Mouse (Mus musculus) lung, postnatal 0 days (tissue): ENCODE measurements around the gene Olfr453. TPM values are rescaled to one million over a fixed set of nuclear protein-coding genes. Genes with fewer than 3 reads are reported as not detected.

Experiments used
- ATAC-seq: fragments of 200-750 bp; cut with Nextera tagmentation; 2 replicates; pipeline ENCODE4 v1.8.0; 2017; ENCODE audit warnings: moderate library complexity
- DNase-seq: peaks from one replicate; pipeline ENCODE4 v3.0.0-alpha.2; 2016; ENCODE audit warnings: low spot score
- H3K27ac ChIP-seq: fragments of 300-500 bp; sonication (generic); 2 replicates; pipeline ENCODE4 v1.5.1; 2014; ENCODE audit warnings: antibody characterized with exemption, mild to moderate bottlenecking, low read length, mixed read lengths
- H3K27me3 ChIP-seq: fragments of 300-500 bp; sonication (generic); replicated peaks from 2 replicates; pipeline ENCODE4 v1.6.1; 2014; ENCODE audit warnings: low read length, mixed read lengths; ENCODE audit not compliant: insufficient read depth
- H3K36me3 ChIP-seq: fragments of 300-500 bp; sonication (generic); 2 replicates; pipeline ENCODE4 v1.6.1; 2014; ENCODE audit warnings: low read length, mixed read lengths; ENCODE audit not compliant: insufficient read depth
- H3K4me1 ChIP-seq: fragments of 300-500 bp; sonication (generic); 2 replicates; pipeline ENCODE4 v1.6.1; 2014; ENCODE audit warnings: antibody characterized with exemption, low read depth, low read length, mixed read lengths; ENCODE audit not compliant: insufficient read depth
- H3K4me2 ChIP-seq: fragments of 300-500 bp; sonication (generic); replicated peaks from 2 replicates; pipeline ENCODE4 v1.6.1; 2014; ENCODE audit warnings: low read depth, mild to moderate bottlenecking, low read length, moderate library complexity, mixed read lengths
- H3K4me3 ChIP-seq: fragments of 300-500 bp; sonication (generic); 2 replicates; pipeline ENCODE4 v1.5.1; 2014; ENCODE audit warnings: low read depth, low read length
- H3K9ac ChIP-seq: fragments of 300-500 bp; sonication (generic); replicated peaks from 2 replicates; pipeline ENCODE4 v1.6.1; 2014; ENCODE audit warnings: low read depth, mild to moderate bottlenecking
- H3K9me3 ChIP-seq: fragments of 300-500 bp; sonication (generic); 2 replicates; pipeline ENCODE4 v1.6.1; 2016; ENCODE audit warnings: low read length, mixed read lengths
- CTCF ChIP-seq: IDR thresholded peaks from 2 replicates; pipeline ENCODE4 v1.5.1; 2016; ENCODE audit warnings: antibody characterized with exemption, mild to moderate bottlenecking
- EP300 ChIP-seq: IDR thresholded peaks from 2 replicates; pipeline ENCODE4 v1.6.1; 2016; ENCODE audit warnings: antibody characterized with exemption, mild to moderate bottlenecking, control low read depth
- WGBS: fragments of 180-500 bp; shearing (Covaris S2); extraction: QIAGEN DNeasy Blood & Tissue Kit; methylation state at CpG from one replicate; pipeline ENCODE4 v1.1.7; 2014; 5-methylcytosine and 5-hydroxymethylcytosine counted together
- polyA plus RNA-seq: library from polyadenylated mRNA; unstranded; fragments of >200 nt; fragmentation: Nextera tagmentation; extraction: Ambion mirVana; gene quantifications from 2 replicates; pipeline ENCODE4 v1.2.1, GENCODE M21; 2015

The Olfr453 gene
- polyA plus RNA-seq, 1 experiment from 2014 or later = not detected

DNA sequence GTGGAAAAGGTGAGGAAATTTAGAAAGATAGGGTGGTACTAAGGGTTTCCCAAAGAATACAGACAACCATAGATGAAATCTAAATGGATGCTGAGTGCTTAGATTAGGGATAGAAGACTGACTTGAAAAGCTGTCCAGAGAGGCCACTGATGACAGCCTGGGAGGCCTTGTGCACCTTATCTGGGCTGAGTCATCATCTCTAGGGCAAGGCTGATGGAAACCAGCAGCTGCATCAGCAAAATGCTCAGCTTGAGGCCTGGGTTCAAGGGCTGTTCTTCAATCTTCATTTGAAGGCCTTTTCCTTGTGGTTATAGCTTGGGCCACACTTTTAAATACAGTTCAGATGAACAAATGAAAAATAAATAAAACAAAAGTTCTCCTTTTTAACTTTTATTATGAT is 21.2 kb upstream of the Olfr453 start:
- Histone ChIP-seq H3K9ac (no peak overlapping the region), H3K4me2 (no peak overlapping the region), H3K4me1 (no peaks in the 10 kb centered on the region), H3K27me3 (no peaks in the 10 kb centered on the region), H3K36me3 (no peaks in the 10 kb centered on the region), H3K27ac (no peak overlapping the region), H3K9me3 (no peaks in the 10 kb centered on the region), H3K4me3 (no peak overlapping the region)
- ATAC-seq = no peak
- no peak for TF ChIP-seq EP300
- no peak for TF ChIP-seq CTCF
- DNase-seq = no peak

DNA sequence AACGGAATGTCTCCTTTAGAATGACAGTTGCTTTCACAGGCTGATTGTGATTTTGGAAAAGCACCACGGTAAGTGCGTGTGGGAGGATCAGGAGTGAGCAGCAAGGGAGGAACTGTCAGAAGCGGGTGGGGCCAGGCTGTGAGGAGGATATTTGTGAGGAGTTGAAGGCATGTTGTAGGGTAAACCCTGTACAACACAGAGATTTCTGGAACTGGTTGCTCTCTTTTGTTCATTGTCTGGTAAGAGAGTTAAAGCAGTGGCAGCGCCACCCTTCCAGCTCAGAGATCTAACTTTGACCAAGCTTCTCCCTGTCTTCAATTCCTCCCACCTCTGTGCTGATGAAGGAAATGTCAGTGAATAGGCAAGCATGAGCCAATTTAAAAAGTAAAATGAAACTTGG is 3.1 kb downstream of the Olfr453 start:
- H3K4me2 ChIP-seq = no peak overlapping the region
- H3K9ac ChIP-seq = no peak overlapping the region
- no peaks in the 10 kb centered on the region for H3K9me3 ChIP-seq
- no peaks in the 10 kb centered on the region for H3K4me1 ChIP-seq
- no peak for ATAC-seq
- H3K36me3 ChIP-seq = no peaks in the 10 kb centered on the region
- no peak for DNase-seq
- no peak overlapping the region for H3K27ac ChIP-seq
- TF ChIP-seq CTCF = no peak
- TF ChIP-seq EP300 = no peak
- no peaks in the 10 kb centered on the region for H3K27me3 ChIP-seq
- WGBS = 68% methylated on average over 5 of the region's 5 CpGs
- no peak overlapping the region for H3K4me3 ChIP-seq

DNA sequence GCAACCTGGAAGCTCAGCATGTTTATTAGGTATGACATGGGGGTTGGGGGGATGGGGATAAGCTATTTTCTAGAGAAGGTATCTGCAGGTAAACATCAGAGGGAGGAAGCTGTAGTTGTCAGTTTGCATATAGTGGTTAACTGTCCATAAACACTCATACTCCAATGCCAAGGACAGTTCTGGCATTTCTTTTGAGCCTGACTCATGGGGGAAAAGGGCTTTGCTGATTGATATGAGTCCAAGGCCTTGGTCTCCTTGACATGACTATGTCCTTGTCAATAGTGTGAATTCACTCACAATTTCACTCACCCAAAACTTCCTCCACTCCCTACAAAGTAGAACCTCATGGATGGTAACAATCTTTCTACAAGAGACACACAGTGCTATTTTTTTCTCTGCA is 8.7 kb downstream of the Olfr453 start:
- Histone ChIP-seq H3K36me3 (no peaks in the 10 kb centered on the region), H3K4me2 (no peak overlapping the region), H3K4me3 (no peak overlapping the region), H3K9me3 (no peaks in the 10 kb centered on the region), H3K27ac (no peak overlapping the region), H3K27me3 (no peaks in the 10 kb centered on the region), H3K9ac (no peak overlapping the region), H3K4me1 (no peaks in the 10 kb centered on the region)
- no peak for DNase-seq
- no peak for TF ChIP-seq EP300
- TF ChIP-seq CTCF = no peak
- ATAC-seq = no peak

DNA sequence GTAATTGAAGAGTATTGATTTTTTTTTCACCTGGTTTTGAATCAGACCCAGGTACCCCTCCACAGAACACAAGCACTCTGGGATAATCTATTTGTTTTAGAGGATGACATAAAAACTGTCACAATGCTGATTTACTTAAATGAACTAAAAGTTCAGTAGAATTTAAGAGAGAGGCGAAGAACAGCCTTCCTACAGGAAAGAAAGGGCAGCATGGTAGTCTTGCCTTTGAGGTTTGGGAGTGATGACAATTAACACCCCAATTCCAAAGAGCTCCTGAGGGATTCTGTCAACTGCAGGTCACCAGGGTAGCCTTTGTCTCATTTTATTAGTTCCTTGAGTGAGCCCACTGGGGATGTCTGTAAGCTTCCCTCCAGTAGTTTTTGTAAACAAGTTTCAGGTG is 16.9 kb downstream of the Olfr453 start, which contains the start of gene Olfr38:
Gene Olfr38, plus strand, starts transcription at position 301 of the 400 bp plus-strand sequence.
- DNase-seq (no peak), ATAC-seq (no peak)
- no peaks in the 10 kb centered on the region for H3K4me1 ChIP-seq
- no peaks in the 10 kb centered on the region for H3K36me3 ChIP-seq
- no peaks in the 10 kb centered on the region for H3K27me3 ChIP-seq
- no peak within 1 kb of the TSS for H3K27ac ChIP-seq
- TF ChIP-seq EP300 = no peak
- no peak for TF ChIP-seq CTCF
- no peak within 1 kb of the TSS for H3K4me3 ChIP-seq
- no peak within 1 kb of the TSS for H3K9ac ChIP-seq
- H3K9me3 ChIP-seq = no peaks in the 10 kb centered on the region
- 83% methylated on average over 1 of the region's 1 CpGs for WGBS
- no peak within 1 kb of the TSS for H3K4me2 ChIP-seq

DNA sequence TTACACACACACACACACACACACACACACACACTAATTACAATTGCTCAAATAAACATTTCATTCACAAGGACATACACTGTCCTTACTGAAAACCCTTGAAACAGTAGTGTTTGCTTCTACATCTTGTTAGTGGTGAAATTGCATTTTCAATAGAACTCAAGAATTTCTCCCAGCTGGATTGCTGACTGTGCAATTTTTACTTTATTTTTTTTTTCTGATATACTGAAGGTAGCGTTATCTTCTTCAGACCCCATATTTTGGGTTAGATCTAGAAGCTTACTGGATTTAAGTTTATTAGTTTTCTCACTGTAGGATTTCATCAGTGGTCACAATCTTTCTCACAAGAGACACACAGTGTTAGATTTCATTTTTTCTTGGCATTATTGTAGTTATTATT is 37.9 kb downstream of the Olfr453 start:
- 85% methylated on average over 1 of the region's 1 CpGs for WGBS
- Histone ChIP-seq H3K4me2 (no peak overlapping the region), H3K36me3 (no peaks in the 10 kb centered on the region), H3K4me1 (no peaks in the 10 kb centered on the region), H3K9me3 (no peaks in the 10 kb centered on the region), H3K27ac (no peak overlapping the region), H3K27me3 (no peaks in the 10 kb centered on the region), H3K9ac (no peak overlapping the region), H3K4me3 (no peak overlapping the region)
- TF ChIP-seq CTCF (no peak), EP300 (no peak)
- ATAC-seq (no peak), DNase-seq (no peak)

DNA sequence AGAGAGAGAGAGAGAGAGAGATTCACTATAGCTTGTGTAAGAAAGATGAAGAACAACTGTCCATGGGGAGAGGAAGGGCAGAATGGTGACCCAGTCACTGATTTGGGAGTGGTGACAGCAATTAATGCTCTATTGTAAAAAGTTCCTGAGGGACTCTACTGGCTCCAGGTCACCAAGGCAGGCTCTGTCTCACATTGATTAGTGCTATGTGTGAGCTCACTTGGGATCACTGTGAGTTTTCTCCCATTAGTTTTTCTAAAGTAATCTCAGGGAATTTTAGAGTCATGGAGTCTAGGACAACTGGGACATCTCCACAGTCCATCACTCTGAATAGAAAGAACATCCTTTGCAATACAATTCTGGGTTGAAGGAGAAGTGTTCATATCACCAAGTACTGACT is 45.6 kb downstream of the Olfr453 start, which contains the start of gene Olfr452:
Gene Olfr452, plus strand, starts transcription at position 301 of the 400 bp plus-strand sequence.
- ATAC-seq (no peak), DNase-seq (no peak)
- H3K4me2 ChIP-seq = no peak within 1 kb of the TSS
- H3K4me3 ChIP-seq = no peak within 1 kb of the TSS
- H3K27ac ChIP-seq = no peak within 1 kb of the TSS
- H3K4me1 ChIP-seq = no peaks in the 10 kb centered on the region
- TF ChIP-seq CTCF = no peak
- H3K9ac ChIP-seq = no peak within 1 kb of the TSS
- H3K27me3 ChIP-seq = no peaks in the 10 kb centered on the region
- no peaks in the 10 kb centered on the region for H3K9me3 ChIP-seq
- no peaks in the 10 kb centered on the region for H3K36me3 ChIP-seq

DNA sequence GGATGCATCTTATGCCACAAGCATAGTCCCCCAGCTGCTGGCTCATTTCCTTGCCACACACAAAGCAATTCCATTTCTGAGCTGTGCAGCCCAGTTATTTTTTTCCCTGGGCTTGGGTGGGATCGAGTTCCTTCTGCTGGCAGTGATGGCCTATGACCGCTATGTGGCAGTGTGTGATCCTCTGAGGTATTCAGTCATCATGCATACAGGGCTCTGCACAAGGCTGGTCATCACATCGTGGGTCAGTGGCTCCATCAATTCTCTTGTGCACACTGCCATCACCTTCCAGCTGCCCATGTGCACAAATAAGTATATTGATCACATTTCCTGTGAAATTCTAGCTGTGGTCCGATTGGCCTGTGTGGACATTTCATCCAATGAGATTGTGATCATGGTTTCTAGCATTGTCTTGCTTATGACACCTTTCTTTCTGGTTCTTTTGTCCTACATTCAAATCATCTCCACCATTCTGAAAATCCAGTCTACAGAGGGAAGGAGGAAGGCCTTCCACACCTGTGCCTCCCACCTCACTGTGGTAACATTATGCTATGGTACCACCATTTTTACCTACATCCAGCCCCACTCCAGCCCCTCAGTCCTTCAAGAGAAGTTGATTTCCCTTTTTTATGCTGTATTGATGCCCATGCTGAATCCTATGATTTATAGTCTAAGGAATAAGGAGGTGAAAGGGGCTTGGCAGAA is 51.2 kb downstream of the Olfr453 start:
- Histone ChIP-seq H3K4me1 (no peaks in the 10 kb centered on the region), H3K9ac (no peak overlapping the region), H3K36me3 (no peaks in the 10 kb centered on the region), H3K27ac (no peak overlapping the region), H3K4me2 (no peak overlapping the region), H3K4me3 (no peak overlapping the region), H3K27me3 (no peaks in the 10 kb centered on the region), H3K9me3 (no peaks in the 10 kb centered on the region)
- TF ChIP-seq EP300 (no peak), CTCF (0 out of 2 replicates have a peak, but pooled peaks have one; percentile 2)
- ATAC-seq (no peak), DNase-seq (no peak)
- 40% methylated on average over 4 of the region's 4 CpGs for WGBS
